30 mouse cellular contexts compared by ENCODE assay signal in the genomic region with DNA sequence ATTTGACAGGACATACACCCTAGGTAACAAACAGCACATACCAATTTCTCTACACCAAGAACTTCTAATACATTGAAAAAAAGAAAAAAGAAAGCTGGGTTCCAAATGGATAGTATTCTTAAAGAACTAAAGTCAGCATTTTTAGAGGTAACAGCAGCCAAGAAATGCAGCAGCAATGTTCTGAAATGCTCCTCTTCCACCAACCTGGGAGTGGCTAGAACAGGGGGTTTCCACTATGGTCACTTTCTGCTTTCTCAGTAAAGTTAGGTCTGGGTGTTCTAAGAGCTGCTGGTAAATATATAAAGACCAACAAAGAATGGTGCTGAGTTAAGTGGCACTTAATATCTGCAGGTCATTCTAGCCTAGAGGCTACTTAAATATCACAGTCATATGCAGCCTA.
"Had no signal": no experiment of that assay in that cellular context is flagged by ENCODE, and none has a peak within 500 bp of the region (broad histone marks: within the 10 kb centered on the region; RNA-seq: fewer than 3 reads in every experiment).

No protein-coding gene starts in this region.

- H3K4me3 ChIP-seq: heart, embryonic 12.5 days; heart, embryonic 13.5 days; heart, embryonic 15.5 days; hindbrain, embryonic 10.5 days; hindbrain, embryonic 12.5 days; hindbrain, embryonic 13.5 days; hindbrain, embryonic 15.5 days; intestine, embryonic 15.5 days; kidney, embryonic 15.5 days; layer of hippocampus, adult 2 months; left cerebral cortex, adult 2 months had no signal

- H3K9ac ChIP-seq: heart, embryonic 12.5 days; heart, embryonic 13.5 days; heart, embryonic 15.5 days; hindbrain, embryonic 12.5 days; hindbrain, embryonic 13.5 days; hindbrain, embryonic 14.5 days; hindbrain, embryonic 15.5 days; intestine, embryonic 15.5 days; kidney, embryonic 15.5 days had no signal

- H3K4me2 ChIP-seq: heart, embryonic 11.5 days; heart, embryonic 12.5 days; heart, embryonic 13.5 days; heart, embryonic 15.5 days; hindbrain, embryonic 12.5 days; hindbrain, embryonic 13.5 days; hindbrain, embryonic 14.5 days; hindbrain, embryonic 15.5 days; intestine, embryonic 15.5 days; kidney, embryonic 15.5 days had no signal

- H3K4me1 ChIP-seq: heart, embryonic 15.5 days; hindbrain, embryonic 10.5 days; hindbrain, embryonic 12.5 days; hindbrain, embryonic 13.5 days; hindbrain, embryonic 15.5 days; intestine, embryonic 15.5 days; kidney, embryonic 15.5 days had no signal

- H3K9me3 ChIP-seq: heart, embryonic 12.5 days; heart, embryonic 13.5 days; heart, embryonic 15.5 days; hindbrain, embryonic 10.5 days; hindbrain, embryonic 12.5 days; hindbrain, embryonic 13.5 days; hindbrain, embryonic 15.5 days; intestine, embryonic 15.5 days; kidney, embryonic 15.5 days had no signal

- H3K27me3 ChIP-seq: heart, embryonic 12.5 days; heart, embryonic 13.5 days; heart, embryonic 15.5 days; hindbrain, embryonic 12.5 days; hindbrain, embryonic 13.5 days; hindbrain, embryonic 15.5 days; intestine, embryonic 15.5 days; kidney, embryonic 15.5 days had no signal

- DNase-seq: heart, postnatal 10 days; heart, postnatal 14 days; heart, postnatal 36 days; heart, postnatal 4 days; kidney, adult 11 months; kidney, adult 2 months; kidney, adult 8-10 months; kidney, adult 9 months; kidney, postnatal 10 days; kidney, postnatal 14 days; kidney, postnatal 25 days; kidney, postnatal 36 days; kidney, postnatal 4 days; layer of hippocampus, adult 9-11 months; layer of hippocampus, postnatal 36 days had no signal

- H3K27ac ChIP-seq: heart, embryonic 13.5 days; heart, embryonic 15.5 days; hindbrain, embryonic 10.5 days; hindbrain, embryonic 12.5 days; hindbrain, embryonic 13.5 days; hindbrain, embryonic 14.5 days; hindbrain, embryonic 15.5 days; hindbrain, postnatal 0 days; intestine, embryonic 15.5 days; kidney, embryonic 15.5 days; kidney, postnatal 0 days; layer of hippocampus, adult 2 months; left cerebral cortex, adult 2 months had no signal
